Mouse (Mus musculus): ENCODE measurements around the gene Spock1. TPM values are rescaled to one million over a fixed set of nuclear protein-coding genes. Genes with fewer than 3 reads are reported as not detected.

Spock1 gene
- total RNA-seq, 4 experiments from 2014 or later: 237 to 285 (median 263) TPM

GRCm38 (mm10) chr13:57402386-57402785, 505.7 kb downstream of the Spock1 start:
- DNase-seq (ENCODE audit: low spot score in 2 of 2): no peak

- peak in 1 of 2 experiments; percentile 9 for DNase-seq (ENCODE audit: low spot score in 2 of 2)
Measured at GRCm38 (mm10) chr13:57372141-57372700, 535.9 kb downstream of the Spock1 start.

Other genes starting within 250 kb of the Spock1 start
- gene Klhl3, start 205.3 kb upstream of the Spock1 start, total RNA-seq (2022): 10 to 100 TPM; 24.6 to 30.1 (median 26.5) TPM
- 100 to 1,000 TPM; 113 to 127 (median 121) TPM for gene Hnrnpa0, start 220.2 kb upstream of the Spock1 start, total RNA-seq (2022)
- gene Idnk, start 249.3 kb upstream of the Spock1 start, total RNA-seq (2022): 10 to 100 TPM; 25.9 to 29.9 (median 28.5) TPM

Data from left cerebral cortex, adult 8-10 months (tissue).